Mouse (Mus musculus) forebrain, embryonic 11.5 days (tissue): ENCODE results near the gene H2-M10.6. TPM values are rescaled to one million over a fixed set of nuclear protein-coding genes. Genes with fewer than 3 reads are reported as not detected.
"Not testable (repeated sequence)": the region's sequence is repeated elsewhere in the genome, so short reads cannot be mapped to it uniquely, and the experiment has no call there.

Experiments used
- ATAC-seq: fragments of 200-750 bp; cut with Nextera tagmentation; replicated peaks from 2 replicates; pipeline ENCODE4 v1.8.0; 2017; ENCODE audit warnings: moderate TSS enrichment; ENCODE audit not compliant: low FRiP score
- DNase-seq: peaks from one replicate; pipeline ENCODE4 v3.0.0-alpha.2; 2017; ENCODE audit warnings: low spot score
- H3K27ac ChIP-seq: fragments of 300-500 bp; sonication (generic); 2 replicates; pipeline ENCODE4 v1.5.1; 2014; ENCODE audit warnings: low read depth, low read length
- H3K27me3 ChIP-seq: fragments of 300-500 bp; sonication (generic); 2 replicates; pipeline ENCODE4 v1.6.1; 2014; ENCODE audit warnings: mild to moderate bottlenecking, low read length, mixed read lengths; ENCODE audit not compliant: control insufficient read depth, insufficient read depth
- H3K36me3 ChIP-seq: fragments of 300-500 bp; sonication (generic); 2 replicates; pipeline ENCODE4 v1.6.1; 2014; ENCODE audit warnings: mild to moderate bottlenecking, low read length, moderate library complexity, mixed read lengths; ENCODE audit not compliant: control insufficient read depth, insufficient read depth
- H3K4me1 ChIP-seq: fragments of 300-500 bp; sonication (generic); replicated peaks from 2 replicates; pipeline ENCODE4 v1.6.1; 2014; ENCODE audit warnings: low read length, mixed read lengths; ENCODE audit not compliant: control insufficient read depth, insufficient read depth
- H3K4me2 ChIP-seq: fragments of 300-500 bp; sonication (generic); 2 replicates; pipeline ENCODE4 v1.6.1; 2014; ENCODE audit warnings: low read depth, mild to moderate bottlenecking, low read length, moderate library complexity, mixed read lengths; ENCODE audit not compliant: severe bottlenecking
- H3K4me3 ChIP-seq: fragments of 300-500 bp; sonication (generic); 2 replicates; pipeline ENCODE4 v1.5.1; 2014; ENCODE audit warnings: low read depth, low read length
- H3K9ac ChIP-seq: fragments of 300-500 bp; sonication (generic); 2 replicates; pipeline ENCODE4 v1.6.1; 2014; ENCODE audit warnings: low read length
- H3K9me3 ChIP-seq: fragments of 300-500 bp; sonication (generic); 2 replicates; pipeline ENCODE4 v1.6.1; 2016; ENCODE audit warnings: low read length, mixed read lengths; ENCODE audit not compliant: control insufficient read depth
- WGBS: fragments of 180-500 bp; shearing (Covaris S2); extraction: QIAGEN DNeasy Blood & Tissue Kit; methylation state at CpG from one replicate; pipeline ENCODE4 v1.1.7; 2014; 5-methylcytosine and 5-hydroxymethylcytosine counted together
- polyA plus RNA-seq: library from polyadenylated mRNA; unstranded; fragments of >200 nt; fragmentation: Nextera tagmentation; extraction: Ambion mirVana; gene quantifications from 2 replicates; pipeline ENCODE4 v1.2.1, GENCODE M21; 2014

Gene H2-M10.6
- polyA plus RNA-seq, 1 experiment from 2014 or later, result not detected

DNA sequence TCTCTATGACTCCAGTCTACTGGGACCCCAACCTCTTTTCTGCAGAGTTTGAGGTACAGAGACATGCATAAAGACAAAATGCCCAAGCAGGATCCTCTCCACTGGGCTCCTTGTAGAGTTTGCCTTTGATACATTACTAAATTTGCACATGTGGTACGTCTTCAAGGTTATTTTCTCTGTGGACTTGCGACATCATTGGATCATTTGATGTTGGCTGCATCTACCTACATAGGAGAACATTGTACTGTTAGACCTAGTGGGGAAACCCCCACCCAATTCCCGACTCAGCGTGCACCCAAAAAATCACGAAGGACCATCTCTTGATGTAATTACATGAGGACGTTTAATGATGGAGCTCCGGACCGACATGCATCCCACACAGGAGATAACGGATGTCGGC is 12.5 kb upstream of the H2-M10.6 start:
- H3K9me3 ChIP-seq, result no peaks in the 10 kb centered on the region
- no peak overlapping the region for H3K9ac ChIP-seq
- ATAC-seq (no peak), DNase-seq (no peak)
- H3K27ac ChIP-seq, result no peak overlapping the region
- 94% methylated on average over 10 of the region's 10 CpGs for WGBS
- no peak overlapping the region for H3K4me2 ChIP-seq
- H3K27me3 ChIP-seq, result no peaks in the 10 kb centered on the region
- no peaks in the 10 kb centered on the region for H3K4me1 ChIP-seq
- H3K36me3 ChIP-seq, result no peaks in the 10 kb centered on the region
- no peak overlapping the region for H3K4me3 ChIP-seq

DNA sequence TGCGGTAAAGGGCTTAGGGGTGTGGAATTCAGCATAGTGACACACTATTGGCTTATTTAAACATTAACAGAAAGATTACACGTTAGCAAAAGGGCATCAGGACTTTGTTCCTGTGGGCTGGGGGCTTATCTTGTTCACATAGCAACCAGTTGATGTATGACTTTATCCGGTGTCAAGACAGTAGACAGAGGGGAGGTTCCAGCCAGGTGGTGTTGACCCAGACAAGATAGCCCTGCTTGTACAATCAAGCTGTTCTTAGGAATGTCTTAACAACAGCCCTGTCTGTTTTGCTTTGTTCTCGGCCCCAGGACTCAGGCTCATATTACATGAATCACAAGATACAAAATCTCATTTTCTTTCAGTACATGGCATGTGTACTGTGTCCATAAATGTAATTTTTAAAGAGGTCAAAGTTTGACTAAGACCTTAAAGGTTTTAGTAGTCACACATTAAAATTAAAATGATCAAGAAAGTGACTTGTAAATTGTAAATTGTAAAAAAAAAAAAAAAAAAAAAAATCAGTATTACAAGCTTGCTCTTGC is 12.0 kb upstream of the H2-M10.6 start:
- WGBS, result 75% methylated on average over 4 of the region's 4 CpGs
- H3K4me1 ChIP-seq, H3K9ac ChIP-seq, H3K27me3 ChIP-seq, H3K27ac ChIP-seq, DNase-seq, ATAC-seq, H3K4me3 ChIP-seq, H3K36me3 ChIP-seq, H3K4me2 ChIP-seq, H3K9me3 ChIP-seq: not testable (repeated sequence)

DNA sequence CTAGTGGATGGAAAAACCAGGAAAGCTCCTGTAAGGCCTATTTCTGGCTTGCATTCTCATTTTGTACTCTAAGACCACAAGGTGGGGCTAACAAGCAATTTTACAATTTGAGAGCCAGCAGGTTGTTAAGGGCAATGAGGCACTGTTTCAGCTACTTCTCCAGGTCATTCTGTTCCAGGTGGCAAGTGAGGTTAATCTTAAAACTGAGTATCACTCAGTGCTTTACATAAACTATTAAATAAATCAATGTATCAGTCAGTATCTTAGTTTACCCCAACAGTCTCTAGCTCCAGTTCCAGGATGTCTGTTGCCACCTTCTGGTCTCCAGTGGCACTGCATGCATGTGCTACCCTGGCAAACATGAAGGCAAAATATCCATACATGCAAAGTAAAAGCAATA is 12.0 kb downstream of the H2-M10.6 start:
- Histone ChIP-seq H3K27ac (no peak overlapping the region), H3K9ac (no peak overlapping the region), H3K9me3 (no peaks in the 10 kb centered on the region), H3K36me3 (no peaks in the 10 kb centered on the region), H3K27me3 (no peaks in the 10 kb centered on the region), H3K4me1 (no peaks in the 10 kb centered on the region), H3K4me2 (no peak overlapping the region), H3K4me3 (no peak overlapping the region)
- DNase-seq, result peak; percentile 76
- peak; percentile 15; the same call in 1 of the 2 replicates for ATAC-seq

DNA sequence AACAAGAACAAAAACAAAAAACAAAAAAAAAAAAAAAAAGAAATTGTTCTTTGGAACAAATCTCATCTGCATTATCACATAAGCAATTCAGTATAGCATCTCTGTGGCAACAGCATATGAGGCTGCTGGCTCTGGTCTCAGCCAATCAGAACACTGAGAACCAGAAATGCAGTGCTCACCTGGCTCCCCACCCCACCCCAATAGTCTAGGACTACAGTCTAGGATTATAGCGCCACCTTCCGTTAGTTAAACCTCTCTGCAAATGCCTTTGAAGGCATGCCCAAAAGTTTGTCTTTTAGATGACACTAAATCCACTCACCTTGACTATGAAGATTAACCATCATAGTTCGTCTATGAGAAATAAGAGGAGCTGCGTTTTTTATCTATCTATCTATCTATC is 13.6 kb downstream of the H2-M10.6 start:
- H3K27me3 ChIP-seq, result no peaks in the 10 kb centered on the region
- ATAC-seq (no peak), DNase-seq (no peak)
- H3K4me1 ChIP-seq, result no peaks in the 10 kb centered on the region
- H3K36me3 ChIP-seq, result no peaks in the 10 kb centered on the region
- no peak overlapping the region for H3K4me2 ChIP-seq
- H3K9me3 ChIP-seq, result no peaks in the 10 kb centered on the region
- H3K9ac ChIP-seq, result no peak overlapping the region
- no peak overlapping the region for H3K27ac ChIP-seq
- WGBS, result 24% methylated on average over 4 of the region's 4 CpGs
- no peak overlapping the region for H3K4me3 ChIP-seq

DNA sequence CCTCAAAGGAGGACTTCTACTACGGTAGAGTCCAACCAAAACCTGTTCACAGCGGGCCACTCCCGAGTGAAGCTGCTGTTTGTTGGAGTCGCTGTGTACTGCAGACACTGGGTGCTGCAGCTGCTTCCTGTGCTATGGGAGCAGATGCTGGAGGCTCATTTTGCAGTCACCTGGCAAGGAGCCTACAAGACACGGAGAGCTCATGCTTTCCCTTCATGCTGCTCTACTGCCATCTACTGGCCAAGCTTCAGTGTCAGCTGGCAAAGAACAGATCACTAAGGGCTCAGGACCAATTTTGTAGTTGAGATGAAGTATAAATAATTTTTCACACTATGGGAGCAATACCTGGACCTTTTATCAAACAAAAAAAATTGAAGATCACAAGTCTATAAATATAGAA is 14.0 kb downstream of the H2-M10.6 start:
- 13% methylated on average over 5 of the region's 5 CpGs for WGBS
- not testable (repeated sequence) for H3K4me3 ChIP-seq, H3K27me3 ChIP-seq, H3K9ac ChIP-seq, H3K4me2 ChIP-seq, ATAC-seq, H3K36me3 ChIP-seq, H3K27ac ChIP-seq, H3K4me1 ChIP-seq, H3K9me3 ChIP-seq
- DNase-seq, result peak; percentile 72

DNA sequence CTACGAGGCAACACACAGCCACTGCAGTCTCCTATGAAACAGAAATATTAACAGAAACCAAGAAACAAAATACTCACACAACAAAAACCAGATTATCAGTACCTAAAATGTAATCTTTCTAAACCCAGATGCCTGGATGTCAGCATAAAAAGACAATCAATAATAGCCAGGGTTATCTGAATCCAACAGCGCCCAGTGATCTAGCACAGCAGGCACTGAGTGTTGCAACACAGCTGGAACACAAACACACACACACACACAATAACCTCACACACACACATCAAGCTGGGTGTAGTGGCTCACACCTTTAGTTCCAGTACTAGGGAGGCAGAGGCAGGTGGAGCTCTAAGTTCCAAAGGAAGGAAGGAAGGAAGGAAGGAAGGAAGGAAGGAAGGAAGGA is 16.5 kb downstream of the H2-M10.6 start:
- H3K27ac ChIP-seq, result no peak overlapping the region
- H3K36me3 ChIP-seq, result no peaks in the 10 kb centered on the region
- 89% methylated on average over 2 of the region's 2 CpGs for WGBS
- DNase-seq (no peak), ATAC-seq (no peak)
- no peak overlapping the region for H3K4me2 ChIP-seq
- H3K9me3 ChIP-seq, result no peaks in the 10 kb centered on the region
- no peaks in the 10 kb centered on the region for H3K27me3 ChIP-seq
- no peaks in the 10 kb centered on the region for H3K4me1 ChIP-seq
- no peak overlapping the region for H3K4me3 ChIP-seq
- H3K9ac ChIP-seq, result no peak overlapping the region

DNA sequence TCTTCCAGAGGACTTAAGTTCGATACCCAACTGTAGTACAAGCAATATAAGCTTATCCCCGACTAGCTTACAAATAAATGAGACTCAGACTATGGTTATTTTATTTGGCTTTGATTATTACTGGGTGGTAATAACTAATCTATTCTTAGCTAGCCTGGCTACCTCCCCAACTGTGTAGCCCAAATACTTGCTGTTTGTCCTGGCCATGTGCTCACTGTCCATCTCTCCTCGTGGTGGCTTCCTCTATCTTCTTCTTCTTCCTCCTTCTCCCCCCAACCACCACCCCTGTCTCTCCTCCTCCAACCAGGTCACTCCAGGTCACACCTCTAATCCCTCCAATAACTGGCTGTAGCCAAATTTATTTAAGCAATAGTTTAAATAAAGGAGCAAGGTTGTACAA is 18.5 kb downstream of the H2-M10.6 start:
- no peaks in the 10 kb centered on the region for H3K4me1 ChIP-seq
- no peak overlapping the region for H3K4me3 ChIP-seq
- H3K9me3 ChIP-seq, result no peaks in the 10 kb centered on the region
- no peak overlapping the region for H3K9ac ChIP-seq
- no peaks in the 10 kb centered on the region for H3K27me3 ChIP-seq
- no peak overlapping the region for H3K4me2 ChIP-seq
- no peaks in the 10 kb centered on the region for H3K36me3 ChIP-seq
- DNase-seq, result no peak
- no peak for ATAC-seq
- WGBS, result 78% methylated on average over 3 of the region's 3 CpGs
- H3K27ac ChIP-seq, result no peak overlapping the region

DNA sequence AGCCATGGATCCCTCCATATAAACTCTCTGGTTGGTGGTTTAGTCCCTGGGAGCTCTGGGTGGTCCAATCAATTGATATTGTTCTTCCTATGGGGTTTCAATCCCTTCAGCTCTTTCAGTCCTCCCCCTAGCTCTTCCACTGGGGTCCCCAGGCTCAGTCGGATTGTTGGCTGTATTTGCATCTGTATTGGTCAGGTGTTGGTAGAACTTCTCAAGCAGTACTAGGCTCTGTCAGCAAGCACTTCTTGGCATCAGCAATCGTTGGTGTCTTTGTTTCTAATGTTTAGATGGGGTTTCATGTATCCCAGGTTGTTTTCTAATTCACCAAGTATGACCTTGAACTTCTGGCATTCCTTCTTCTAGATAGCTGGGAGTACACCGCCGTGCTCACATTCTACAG is 20.7 kb downstream of the H2-M10.6 start:
- Histone ChIP-seq H3K9ac (no peak overlapping the region), H3K36me3 (no peaks in the 10 kb centered on the region), H3K27me3 (no peaks in the 10 kb centered on the region), H3K4me3 (no peak overlapping the region), H3K4me1 (no peaks in the 10 kb centered on the region; the same call in 1 of the 2 replicates), H3K4me2 (no peak overlapping the region), H3K27ac (no peak overlapping the region), H3K9me3 (no peaks in the 10 kb centered on the region)
- WGBS, result 52% methylated on average over 4 of the region's 4 CpGs
- ATAC-seq (no peak), DNase-seq (no peak)

DNA sequence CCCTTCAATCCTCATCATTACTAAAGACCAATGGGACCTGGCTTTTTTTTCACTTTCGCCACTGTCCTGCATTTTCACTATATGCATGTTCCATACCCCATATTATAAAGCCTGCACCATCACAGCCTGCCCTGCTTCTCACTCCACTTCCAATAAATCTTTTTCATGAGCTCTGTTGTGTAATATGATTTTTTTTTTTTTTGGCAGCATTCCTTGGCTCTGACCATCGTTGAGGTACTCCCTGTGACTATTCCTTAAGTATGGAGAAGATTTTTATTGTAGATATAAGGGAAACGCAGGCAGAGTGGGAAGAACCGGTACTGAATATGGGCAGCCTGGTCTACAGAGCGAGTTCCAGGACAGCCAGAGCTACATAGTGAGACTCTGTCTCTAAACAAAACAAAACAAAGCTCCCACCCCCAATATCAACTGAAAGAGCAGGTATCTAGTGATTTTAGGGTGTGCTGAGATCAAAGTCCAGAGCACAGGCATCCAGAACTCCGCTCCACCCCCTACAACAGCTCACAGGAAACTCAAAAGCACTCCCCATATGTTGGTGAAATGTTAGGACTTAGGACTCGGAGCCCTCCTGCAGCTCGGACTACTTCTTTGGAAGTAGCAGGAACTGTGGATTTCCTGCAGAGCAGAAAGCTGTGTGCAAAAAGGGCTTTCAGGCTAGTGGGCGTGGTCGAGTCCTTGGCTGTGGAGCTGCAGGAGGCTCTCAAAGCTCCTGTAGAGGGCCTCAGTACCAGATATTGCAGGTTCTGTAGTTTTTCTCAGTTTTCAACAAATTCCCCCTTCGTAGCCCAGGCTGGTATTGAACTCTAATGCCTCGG is 23.8 kb downstream of the H2-M10.6 start:
- WGBS, result 39% methylated on average over 12 of the region's 12 CpGs
- H3K27ac ChIP-seq, result peak overlapping the region; percentile 41; the same call in 1 of the 2 replicates
- no peak for ATAC-seq

More for the DNA sequence above, 23.8 kb downstream of the H2-M10.6 start:
- Histone ChIP-seq H3K4me2 (peak overlapping the region; percentile 74), H3K9ac (peak overlapping the region; percentile 57; the same call in 1 of the 2 replicates), H3K36me3 (no peaks in the 10 kb centered on the region), H3K27me3 (no peaks in the 10 kb centered on the region), H3K4me1 (no peaks in the 10 kb centered on the region; the same call in 1 of the 2 replicates), H3K9me3 (no peaks in the 10 kb centered on the region), H3K4me3 (no peak overlapping the region)
- peak; percentile 64 for DNase-seq
